Mouse (Mus musculus) kidney, adult 2 months (tissue): ENCODE measurements around the gene Spata33.

ENCODE experiments used
- CTCF ChIP-seq: fragments of 200-500 bp; conservative IDR thresholded peaks from 2 replicates; pipeline ENCODE4 v1.5.1; 2011; ENCODE audit warnings: low read depth, mild to moderate bottlenecking, control low read depth, low read length, moderate library complexity, mixed read lengths; ENCODE audit not compliant: insufficient read depth, insufficient read length
- POLR2A ChIP-seq: fragments of 200-500 bp; IDR thresholded peaks from one replicate; pipeline ENCODE4 v1.6.1; 2011; ENCODE audit warnings: low read depth, low read length, control low read depth

- TF ChIP-seq CTCF (no peak), POLR2A (no peak)
Observed at GRCm38 (mm10) chr8:123199864-123200263, 12.8 kb upstream of the Spata33 start.
